Mouse (Mus musculus) lung, embryonic 16.5 days (tissue): Measurements from ENCODE around the gene Actr1b. TPM values are rescaled to one million over a fixed set of nuclear protein-coding genes. Genes with fewer than 3 reads are reported as not detected.

Experiments used
- ATAC-seq: fragments of 200-750 bp; cut with Nextera tagmentation; 2 replicates; pipeline ENCODE4 v1.8.0; 2017; ENCODE audit warnings: low read depth, mild to moderate bottlenecking, moderate library complexity
- H3K27ac ChIP-seq: fragments of 300-500 bp; sonication (generic); 2 replicates; pipeline ENCODE4 v1.5.1; 2014; ENCODE audit warnings: mild to moderate bottlenecking, control low read depth, low read length
- H3K27me3 ChIP-seq: fragments of 300-500 bp; sonication (generic); 2 replicates; pipeline ENCODE4 v1.6.1; 2014; ENCODE audit warnings: low read depth, low read length, mixed read lengths; ENCODE audit not compliant: control insufficient read depth, insufficient read depth
- H3K36me3 ChIP-seq: fragments of 300-500 bp; sonication (generic); 2 replicates; pipeline ENCODE4 v1.6.1; 2014; ENCODE audit warnings: low read length; ENCODE audit not compliant: control insufficient read depth, insufficient read depth
- H3K4me1 ChIP-seq: fragments of 300-500 bp; sonication (generic); replicated peaks from 2 replicates; pipeline ENCODE4 v1.6.1; 2014; ENCODE audit warnings: low read length, mixed read lengths; ENCODE audit not compliant: control insufficient read depth, insufficient read depth
- H3K4me2 ChIP-seq: fragments of 300-500 bp; sonication (generic); 2 replicates; pipeline ENCODE4 v1.6.1; 2014; ENCODE audit warnings: low read depth, low read length, control low read depth
- H3K4me3 ChIP-seq: fragments of 300-500 bp; sonication (generic); 2 replicates; pipeline ENCODE4 v1.5.1; 2014; ENCODE audit warnings: mild to moderate bottlenecking, low read length, control low read depth
- H3K9ac ChIP-seq: fragments of 300-500 bp; sonication (generic); 2 replicates; pipeline ENCODE4 v1.6.1; 2014; ENCODE audit warnings: low read length, control low read depth
- H3K9me3 ChIP-seq: fragments of 300-500 bp; sonication (generic); 2 replicates; pipeline ENCODE4 v1.6.1; 2016; ENCODE audit warnings: low read length; ENCODE audit not compliant: control insufficient read depth
- WGBS: fragments of 180-500 bp; shearing (Covaris S2); extraction: QIAGEN DNeasy Blood & Tissue Kit; methylation state at CpG from one replicate; pipeline ENCODE4 v1.1.7; 2014; 5-methylcytosine and 5-hydroxymethylcytosine counted together
- polyA plus RNA-seq: library from polyadenylated mRNA; unstranded; fragments of >200 nt; fragmentation: Nextera tagmentation; extraction: Ambion mirVana; gene quantifications from 2 replicates; pipeline ENCODE4 v1.2.1, GENCODE M21; 2015

The Actr1b gene
- polyA plus RNA-seq, 1 experiment from 2014 or later = 93.1 TPM

- Histone ChIP-seq H3K27ac (peak overlapping the region; percentile 79), H3K4me1 (peaks cover 13% of the 10 kb centered on the region), H3K9me3 (no peaks in the 10 kb centered on the region), H3K27me3 (no peaks in the 10 kb centered on the region), H3K36me3 (peaks cover 4% of the 10 kb centered on the region; the same call in 1 of the 2 replicates), H3K4me3 (peak overlapping the region; percentile 98), H3K4me2 (peak overlapping the region; percentile 86), H3K9ac (peak overlapping the region; percentile 94)
- WGBS = under 1% methylated on average over 33 of the region's 33 CpGs
- ATAC-seq = peak; percentile 74
These were observed 5.0 kb downstream of the Actr1b start for GRCm38 (mm10) chr1:36709055-36709853.

- peaks cover 4% of the 10 kb centered on the region; the same call in 1 of the 2 replicates for H3K36me3 ChIP-seq
- H3K4me1 ChIP-seq = peaks cover 13% of the 10 kb centered on the region
- no peaks in the 10 kb centered on the region for H3K27me3 ChIP-seq
- peak overlapping the region; percentile 98 for H3K4me3 ChIP-seq
- no peak for ATAC-seq
- WGBS = 56% methylated on average over 1 of the region's 1 CpGs
- H3K9ac ChIP-seq = peak overlapping the region; percentile 94
- no peaks in the 10 kb centered on the region for H3K9me3 ChIP-seq
- H3K4me2 ChIP-seq = peak overlapping the region; percentile 86
- no peak overlapping the region for H3K27ac ChIP-seq
These were observed 5.6 kb downstream of the Actr1b start for GRCm38 (mm10) chr1:36708626-36709025.

DNA sequence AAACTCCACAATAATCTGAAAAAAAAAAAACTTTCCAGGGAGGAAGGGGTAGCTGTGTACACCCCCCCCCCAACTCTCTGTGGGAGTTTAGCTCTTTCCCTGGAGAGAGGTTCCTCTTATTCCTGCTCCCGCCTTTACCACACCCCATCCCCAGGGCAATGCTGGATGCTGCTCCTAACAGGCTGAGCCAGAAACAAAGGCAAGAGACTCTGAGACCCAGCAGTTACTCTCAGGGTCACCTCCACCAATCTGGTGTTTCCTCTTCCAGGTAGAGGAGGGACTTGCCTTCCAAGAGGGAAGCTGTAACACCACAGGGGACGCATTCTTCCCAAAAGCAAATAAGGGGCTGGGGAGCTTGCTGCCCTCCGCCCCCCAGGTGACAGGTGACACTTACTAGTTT is 6.4 kb downstream of the Actr1b start:
- peaks cover 4% of the 10 kb centered on the region; the same call in 1 of the 2 replicates for H3K36me3 ChIP-seq
- H3K4me1 ChIP-seq = peaks cover 13% of the 10 kb centered on the region
- no peak overlapping the region for H3K27ac ChIP-seq
- no peaks in the 10 kb centered on the region for H3K27me3 ChIP-seq
- H3K9me3 ChIP-seq = no peaks in the 10 kb centered on the region
- 0 out of 2 replicates have a peak overlapping the region, but pooled peaks have one; percentile 94 for H3K9ac ChIP-seq
- H3K4me3 ChIP-seq = no peak overlapping the region
- WGBS = 61% methylated on average over 3 of the region's 3 CpGs
- H3K4me2 ChIP-seq = no peak overlapping the region
- ATAC-seq = no peak

- Histone ChIP-seq H3K4me1 (peaks cover 13% of the 10 kb centered on the region), H3K36me3 (peaks cover 9% of the 10 kb centered on the region), H3K9me3 (no peaks in the 10 kb centered on the region), H3K27me3 (no peaks in the 10 kb centered on the region), H3K9ac (no peak overlapping the region), H3K27ac (no peak overlapping the region), H3K4me2 (no peak overlapping the region), H3K4me3 (no peak overlapping the region)
- ATAC-seq = no peak
- WGBS = 66% methylated on average over 2 of the region's 2 CpGs
These were observed 7.1 kb downstream of the Actr1b start for GRCm38 (mm10) chr1:36707166-36707565.

- H3K9me3 ChIP-seq = no peaks in the 10 kb centered on the region
- no peaks in the 10 kb centered on the region for H3K27me3 ChIP-seq
- peaks cover 40% of the 10 kb centered on the region for H3K36me3 ChIP-seq
- H3K4me3 ChIP-seq = no peak overlapping the region
- no peak overlapping the region for H3K27ac ChIP-seq
- no peak for ATAC-seq
- 76% methylated on average over 5 of the region's 5 CpGs for WGBS
- no peak overlapping the region for H3K9ac ChIP-seq
- no peak overlapping the region for H3K4me2 ChIP-seq
- H3K4me1 ChIP-seq = peaks cover 6% of the 10 kb centered on the region
These were observed 17.2 kb downstream of the Actr1b start for GRCm38 (mm10) chr1:36697030-36697429.

DNA sequence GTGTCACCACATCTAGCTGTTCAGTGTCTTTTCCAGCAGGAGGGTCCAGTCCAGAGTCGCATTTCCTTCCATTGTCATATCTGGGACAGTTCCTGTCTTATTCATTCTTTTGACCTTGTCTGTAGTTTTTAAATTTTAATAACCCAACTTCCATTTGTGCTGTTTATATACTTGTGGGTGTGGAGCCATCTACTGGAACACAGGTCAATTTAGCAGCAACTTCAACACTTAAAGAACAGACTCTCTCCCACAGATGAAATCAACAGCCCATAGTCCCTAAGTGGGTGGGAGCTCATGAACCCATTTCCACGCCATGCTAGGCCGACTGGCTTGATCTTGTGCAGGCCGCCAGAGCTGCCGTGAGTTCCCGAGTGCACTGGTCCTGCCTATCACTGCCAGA is 17.8 kb downstream of the Actr1b start:
- ATAC-seq = no peak
- Histone ChIP-seq H3K4me2 (no peak overlapping the region), H3K4me3 (no peak overlapping the region), H3K9ac (no peak overlapping the region), H3K36me3 (peaks cover 36% of the 10 kb centered on the region), H3K9me3 (no peaks in the 10 kb centered on the region), H3K27me3 (no peaks in the 10 kb centered on the region), H3K27ac (no peak overlapping the region), H3K4me1 (peaks cover 8% of the 10 kb centered on the region)
- 69% methylated on average over 6 of the region's 6 CpGs for WGBS

GRCm38 (mm10) chr1:36694871-36695270 is 19.4 kb downstream of the Actr1b start:
- peaks cover 8% of the 10 kb centered on the region for H3K4me1 ChIP-seq
- H3K36me3 ChIP-seq = peaks cover 22% of the 10 kb centered on the region
- H3K9me3 ChIP-seq = no peaks in the 10 kb centered on the region
- H3K27me3 ChIP-seq = no peaks in the 10 kb centered on the region
- ATAC-seq = no peak
- H3K4me3 ChIP-seq = no peak overlapping the region
- WGBS = 70% methylated on average over 6 of the region's 6 CpGs
- no peak overlapping the region for H3K27ac ChIP-seq
- H3K9ac ChIP-seq = no peak overlapping the region
- H3K4me2 ChIP-seq = no peak overlapping the region

DNA sequence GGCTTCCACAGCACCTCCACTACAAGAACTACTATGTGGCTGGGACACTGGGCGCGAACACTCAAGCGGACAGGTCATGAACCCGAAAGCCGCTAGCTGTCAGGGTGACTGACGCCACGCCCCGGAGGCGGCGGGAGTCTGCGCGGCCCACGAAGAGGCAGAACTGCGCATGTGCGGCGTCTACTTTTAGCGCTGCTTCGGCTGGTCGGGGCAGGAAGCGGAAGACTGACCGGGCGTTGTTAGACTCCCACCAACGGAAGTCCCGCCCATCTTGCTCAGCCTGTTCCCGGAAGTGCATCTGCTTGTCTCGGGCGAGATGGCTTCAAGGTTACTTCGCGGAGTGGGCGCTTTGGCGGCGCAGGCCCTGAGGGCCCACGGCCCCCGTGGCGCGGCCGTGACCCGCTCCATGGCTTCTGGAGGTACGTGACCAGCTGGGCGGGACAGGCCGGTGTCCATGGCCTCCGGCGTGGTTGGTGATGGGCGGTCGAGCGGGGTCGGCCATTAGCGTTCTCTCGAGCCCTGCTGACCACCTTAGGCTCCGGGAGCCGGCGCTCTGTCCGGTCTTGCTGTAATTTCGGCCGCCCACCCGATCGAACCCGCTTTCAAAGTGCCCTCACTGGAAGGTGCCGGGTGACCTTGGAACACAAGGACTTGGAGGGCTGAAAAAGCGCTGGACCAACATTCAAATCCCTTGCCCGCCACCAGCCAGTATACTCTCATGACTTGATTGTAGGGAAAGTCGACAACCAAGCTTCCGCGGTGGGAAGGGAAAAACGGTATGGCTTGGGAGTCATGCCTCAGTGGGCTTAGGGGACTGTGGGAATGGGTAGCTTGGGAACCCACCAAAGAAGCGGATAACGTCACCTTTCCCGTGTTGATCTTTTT is 22.7 kb downstream of the Actr1b start, which contains the start of gene Cox5b:
Gene Cox5b, plus strand, starts transcription at position 179 of the 885 bp plus-strand sequence.
- peak; percentile 98 for ATAC-seq
- Histone ChIP-seq H3K9ac (peak within 1 kb of the TSS; percentile 88), H3K4me2 (peak within 1 kb of the TSS; percentile 87), H3K4me1 (peaks cover 8% of the 10 kb centered on the region), H3K36me3 (peaks cover 17% of the 10 kb centered on the region), H3K27me3 (no peaks in the 10 kb centered on the region), H3K4me3 (peak within 1 kb of the TSS; percentile 91), H3K27ac (peak within 1 kb of the TSS; percentile 11; the same call in 1 of the 2 replicates), H3K9me3 (no peaks in the 10 kb centered on the region)
- under 1% methylated on average over 68 of the region's 68 CpGs for WGBS
